Mouse (Mus musculus) thymus, adult 18-20 months (tissue): ENCODE measurements around the gene Prkch.
"Not testable (repeated sequence)": the region's sequence is repeated elsewhere in the genome, so short reads cannot be mapped to it uniquely, and the experiment has no call there.

ENCODE experiments used
- DNase-seq, 2 experiments: peaks; one replicate each; pipeline ENCODE4 v3.0.0; 2022; ENCODE audit warnings: mixed read lengths in 2 of 2

The Prkch gene

DNA sequence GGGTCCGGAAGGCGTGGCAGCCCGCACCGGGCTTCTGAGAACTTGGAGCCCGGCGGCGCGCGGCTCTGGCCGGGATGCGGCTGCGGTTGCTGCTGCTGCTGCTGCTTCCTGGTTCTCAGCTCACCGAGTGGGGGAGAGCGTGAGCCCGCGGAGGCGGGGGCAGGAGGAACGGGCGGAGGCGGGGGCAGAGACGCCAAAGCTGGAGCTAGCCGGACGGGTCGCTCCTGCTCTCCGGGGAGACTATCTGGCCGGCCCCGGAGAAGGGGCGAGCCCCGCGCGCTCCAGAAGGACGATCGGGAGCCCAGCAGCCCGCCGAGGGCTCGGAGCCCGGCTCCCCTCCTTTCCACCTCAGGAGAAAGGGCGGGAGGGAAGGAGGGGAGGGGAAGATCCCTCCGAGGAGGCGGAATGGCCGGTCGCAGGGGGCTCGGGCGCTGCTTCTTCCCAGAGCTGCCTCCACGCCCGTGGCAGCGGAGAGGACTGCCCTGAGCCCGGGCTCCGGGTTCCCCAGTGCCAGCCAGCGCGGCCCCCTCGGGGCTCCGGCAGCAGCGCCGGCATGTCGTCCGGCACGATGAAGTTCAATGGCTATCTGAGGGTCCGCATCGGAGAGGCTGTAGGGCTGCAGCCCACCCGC, at the start of gene Prkch:
TSS of gene Prkch (plus strand) at position 187 of the 631 bp plus-strand sequence.
- DNase-seq = peak; percentile 85 to 90

GRCm38 (mm10) chr12:73537499-73538138, 47.0 kb upstream of the Prkch start:
- no peak for DNase-seq

- DNase-seq = not testable (repeated sequence)
Measured at GRCm38 (mm10) chr12:73538139-73538508, 46.5 kb upstream of the Prkch start.

DNA sequence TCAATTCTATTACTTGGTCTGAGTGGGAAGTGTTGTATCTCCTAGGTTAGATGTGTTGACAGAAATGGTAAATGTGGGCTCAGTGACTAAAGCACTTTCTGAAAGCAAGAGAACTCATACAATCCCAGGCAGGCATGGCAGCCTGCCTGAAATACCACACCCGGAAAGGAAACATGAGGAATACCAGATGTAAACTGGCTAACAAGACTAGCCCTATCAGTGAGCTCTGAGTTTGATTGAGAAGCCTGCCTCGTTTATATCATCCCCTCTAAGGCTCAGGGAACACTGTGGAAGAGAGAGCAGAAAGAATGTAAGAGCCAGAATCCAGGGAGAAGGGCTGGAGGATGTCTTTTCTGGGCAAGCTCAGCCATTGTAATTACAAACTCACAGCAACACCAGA, 45.4 kb upstream of the Prkch start:
- DNase-seq = no peak

- DNase-seq = no peak
Measured at GRCm38 (mm10) chr12:73540402-73540801, 44.2 kb upstream of the Prkch start.

DNA sequence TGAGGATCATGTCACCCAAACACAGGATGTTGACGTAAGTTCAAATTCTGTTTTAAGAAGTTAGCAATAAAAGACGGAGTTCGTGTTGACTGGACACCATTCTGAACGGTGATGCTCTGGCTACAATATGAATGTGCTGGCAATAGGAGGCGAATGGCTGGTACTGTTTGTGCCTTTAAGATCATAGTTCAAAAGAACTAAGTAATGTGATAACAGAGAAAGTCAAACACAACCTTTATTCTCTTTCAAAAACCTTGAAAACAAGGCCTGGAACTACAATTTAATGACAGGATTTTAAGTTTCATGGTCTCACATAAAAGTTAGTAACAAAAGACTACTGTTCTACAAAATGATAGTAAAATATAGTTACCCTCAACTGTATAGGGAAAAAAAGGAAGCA, 41.4 kb upstream of the Prkch start:
- DNase-seq = no peak

DNA sequence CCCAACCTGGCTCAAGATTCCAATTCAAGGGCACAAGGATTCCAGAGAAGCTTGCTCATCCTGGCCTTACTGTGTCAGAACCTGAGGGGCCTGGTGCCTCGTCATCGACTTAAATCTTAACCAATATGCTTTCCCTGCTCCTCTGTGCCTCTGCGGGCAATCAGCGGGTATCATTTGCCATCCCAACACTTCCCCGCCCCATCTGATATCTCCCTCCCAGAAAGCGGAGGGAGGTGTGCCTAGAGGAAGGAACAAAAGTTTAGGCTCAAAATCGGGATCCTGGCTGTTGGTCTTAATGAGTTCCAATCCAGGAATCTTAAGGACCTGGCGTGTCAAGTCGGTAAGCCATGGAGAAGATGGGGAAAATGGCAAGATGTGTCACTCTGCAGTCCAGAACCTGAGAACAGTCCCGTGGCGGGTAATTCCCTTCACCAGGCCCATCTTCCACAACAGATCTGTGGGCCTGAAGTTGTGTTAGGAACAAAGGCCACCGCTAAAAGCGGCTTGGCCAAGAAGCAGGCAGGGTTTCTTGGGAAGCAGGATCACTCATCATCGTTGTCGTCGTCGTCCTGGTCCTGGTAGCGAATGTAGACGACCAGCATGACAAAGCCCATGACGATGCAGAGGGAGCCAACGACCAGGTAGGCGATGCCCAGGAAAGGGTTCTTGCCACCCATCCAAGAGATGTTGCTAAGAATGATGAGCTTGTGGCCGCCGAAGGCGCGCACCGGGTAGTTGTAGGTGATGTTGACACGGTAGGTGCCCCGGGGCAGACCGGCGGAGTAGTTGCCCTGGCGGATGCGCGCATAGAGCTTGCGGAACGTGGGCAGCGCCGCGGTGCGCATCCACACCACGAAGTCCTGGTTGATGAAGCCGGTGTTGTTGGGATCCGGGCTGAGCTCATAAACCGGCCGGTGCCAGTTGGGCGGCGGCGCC, 39.6 kb upstream of the Prkch start:
- DNase-seq = no peak

GRCm38 (mm10) chr12:73545672-73546085, 38.9 kb upstream of the Prkch start:
- DNase-seq = no peak

GRCm38 (mm10) chr12:73546086-73546711, 38.4 kb upstream of the Prkch start, which contains the start of gene Tmem30b:
Tmem30b (minus strand) TSS chr12:73546392.
- no peak for DNase-seq

- DNase-seq = no peak
Measured at GRCm38 (mm10) chr12:73547646-73548045, 37.0 kb upstream of the Prkch start.

GRCm38 (mm10) chr12:73548259-73548658, 36.3 kb upstream of the Prkch start:
- no peak for DNase-seq

DNA sequence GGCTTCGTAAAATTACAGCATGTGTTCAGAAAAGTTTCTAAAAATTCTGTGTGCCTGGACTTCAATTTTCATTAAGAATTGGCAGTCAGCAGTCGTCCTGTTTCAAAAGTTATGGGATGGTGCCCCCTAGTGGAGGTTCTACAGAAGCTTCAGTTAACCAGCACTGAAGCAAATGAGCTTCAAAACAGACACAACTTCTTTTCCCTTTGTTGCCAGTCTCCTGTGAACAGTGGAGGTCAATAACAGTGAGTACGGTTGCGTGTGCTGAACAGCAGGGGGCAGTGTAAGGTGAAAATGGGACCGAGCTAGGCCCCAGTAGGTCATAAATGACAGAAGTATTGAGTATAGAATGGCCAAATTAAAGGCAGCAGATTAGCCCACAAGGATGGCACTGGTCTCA, 30.4 kb upstream of the Prkch start:
- peak in 1 of 2 experiments; percentile 44 for DNase-seq

GRCm38 (mm10) chr12:73558525-73559195, 25.9 kb upstream of the Prkch start:
- no peak for DNase-seq

GRCm38 (mm10) chr12:73560091-73560490, 24.5 kb upstream of the Prkch start:
- DNase-seq = no peak

DNA sequence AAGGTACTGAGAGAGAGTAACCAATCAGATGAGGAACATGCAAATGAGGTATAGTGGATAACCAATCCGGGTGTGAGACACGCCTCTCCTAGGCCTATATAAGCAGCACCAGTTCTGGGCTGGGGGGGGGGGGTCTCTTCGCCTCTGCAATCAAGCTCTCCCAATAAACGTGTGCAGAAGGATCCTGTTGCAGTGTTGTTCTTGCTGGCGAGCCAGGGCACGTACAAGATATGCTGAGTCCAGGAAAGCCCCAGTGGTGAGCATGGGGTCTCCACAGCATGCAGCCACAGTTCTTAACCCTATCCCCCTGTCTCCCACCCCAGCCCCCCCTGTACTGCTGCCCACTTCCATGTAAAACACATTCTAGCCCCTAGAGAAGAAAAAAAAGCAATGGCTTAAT, 21.5 kb upstream of the Prkch start:
- DNase-seq = not testable (repeated sequence)

- DNase-seq = no peak
Measured at GRCm38 (mm10) chr12:73564176-73564575, 20.4 kb upstream of the Prkch start.

DNA sequence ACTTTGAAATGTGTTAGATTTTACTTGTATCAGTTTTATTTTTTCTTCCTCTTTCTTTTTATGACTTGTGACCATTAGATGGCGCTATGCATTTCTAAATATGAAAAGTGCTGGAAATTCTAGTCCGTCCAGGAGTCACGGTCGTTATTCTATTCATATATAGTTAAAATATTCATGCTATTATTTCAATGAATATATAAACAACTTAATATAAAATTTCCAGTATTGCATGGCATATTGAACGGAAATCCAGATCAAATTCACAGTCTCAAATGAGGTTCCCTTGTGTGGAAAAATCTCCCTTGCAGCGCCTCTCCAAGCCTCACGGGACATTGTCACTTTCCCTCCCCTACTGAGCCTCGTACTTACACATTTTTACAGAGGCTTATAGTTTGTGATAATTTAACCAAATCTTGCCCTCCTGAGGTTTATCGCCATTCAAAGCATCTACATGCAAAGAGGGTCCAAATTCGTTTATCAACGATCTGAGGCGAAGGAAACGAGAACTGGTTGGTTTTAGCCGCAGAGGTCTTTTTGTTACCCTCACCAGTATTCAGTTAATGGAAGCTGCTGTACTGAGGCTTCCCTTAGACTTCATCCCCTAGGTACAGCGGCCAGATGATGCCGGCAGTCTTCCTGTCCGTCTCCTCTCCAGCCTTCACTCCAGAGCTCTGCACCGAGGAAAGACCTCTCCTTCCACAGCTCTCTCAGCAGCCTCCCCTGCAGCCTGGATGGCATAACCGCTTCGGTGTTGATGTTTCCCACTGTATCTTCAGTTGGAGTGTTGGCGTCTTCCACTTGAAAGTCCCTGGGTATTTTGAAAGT, 19.6 kb upstream of the Prkch start:
- DNase-seq = no peak

- DNase-seq = no peak
Measured at GRCm38 (mm10) chr12:73565620-73565969, 19.0 kb upstream of the Prkch start.

DNA sequence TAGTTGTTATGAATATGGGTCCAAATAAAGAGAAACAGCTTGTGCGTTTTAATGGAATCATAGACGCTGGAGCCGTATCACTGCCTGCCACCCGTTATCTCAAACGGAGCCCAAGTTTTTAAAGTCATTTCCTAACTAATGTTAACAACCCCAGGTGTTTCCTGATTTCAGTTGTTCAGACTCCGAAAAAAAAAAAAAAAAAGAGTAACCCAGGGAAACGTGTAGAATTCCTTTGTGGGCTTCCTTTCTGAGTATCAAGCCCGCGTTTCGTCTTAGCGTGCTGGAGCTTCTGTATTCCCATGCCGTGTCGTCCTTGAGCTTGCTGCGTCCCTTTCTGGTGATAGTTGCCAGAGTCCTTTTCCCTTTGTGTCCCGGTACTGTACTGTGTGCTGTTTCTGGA, 10.0 kb upstream of the Prkch start:
- no peak for DNase-seq

DNA sequence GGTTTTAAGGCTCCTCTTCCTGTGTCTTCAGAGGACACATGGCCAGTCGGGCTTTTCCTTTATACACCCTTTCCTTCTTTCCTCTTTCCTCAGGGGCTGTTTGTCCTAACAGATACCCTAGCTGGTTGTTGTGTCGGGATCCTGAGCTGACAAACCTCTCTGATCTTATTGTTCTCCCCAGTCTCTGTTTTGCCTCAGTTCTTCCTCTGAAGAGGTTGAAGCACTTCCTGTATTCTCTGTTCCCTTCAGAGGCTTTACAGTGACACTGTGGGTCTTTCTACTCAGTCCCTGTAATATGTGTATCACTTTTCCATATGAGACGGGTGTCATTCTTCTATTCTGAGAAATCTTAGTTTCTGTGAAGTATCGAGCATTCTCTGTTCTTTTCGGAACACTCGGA, 6.5 kb upstream of the Prkch start:
- DNase-seq = no peak

GRCm38 (mm10) chr12:73580811-73581210, 3.8 kb upstream of the Prkch start:
- DNase-seq = no peak

DNA sequence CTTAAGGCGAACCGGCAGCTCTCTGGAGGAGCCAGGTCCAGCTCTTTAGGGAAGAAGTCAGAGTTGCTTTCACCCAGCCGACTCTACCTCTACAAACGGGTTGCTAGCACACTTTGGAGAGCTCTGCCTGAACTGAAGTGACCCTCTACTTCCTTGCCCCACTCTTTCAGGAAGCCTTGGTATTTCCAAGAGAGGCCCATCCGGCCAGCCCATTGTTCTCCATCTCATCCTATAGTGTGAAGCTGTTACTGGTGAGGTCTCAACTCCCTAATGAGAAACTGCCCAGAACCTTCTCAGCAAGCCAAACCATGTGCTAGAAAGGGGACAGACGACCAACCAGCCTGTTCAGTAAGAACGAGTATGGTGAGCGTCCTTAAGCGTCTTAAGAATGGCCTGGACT, 1.3 kb upstream of the Prkch start:
- DNase-seq = no peak
